Comparison of ENCODE assay signal across 13 mouse cellular contexts in genomic region chr8:122682820-122683219, GRCm38 (mm10).
"Had no signal": no experiment of that assay in that cellular context is flagged by ENCODE, and none has a peak within 500 bp of the region (broad histone marks: within the 10 kb centered on the region; RNA-seq: fewer than 3 reads in every experiment).

No protein-coding gene starts in this region.

- H3K36me3 ChIP-seq: intestine, embryonic 15.5 days; limb, embryonic 12.5 days; lung, embryonic 15.5 days; midbrain, embryonic 10.5 days; neural tube, embryonic 12.5 days had no signal

- H3K27ac ChIP-seq: intestine, embryonic 15.5 days; limb, embryonic 12.5 days; lung, embryonic 15.5 days; midbrain, embryonic 10.5 days; neural tube, embryonic 12.5 days had no signal

- H3K9ac ChIP-seq: intestine, embryonic 15.5 days; limb, embryonic 12.5 days; lung, embryonic 15.5 days; neural tube, embryonic 12.5 days had no signal

- ATAC-seq: intestine, embryonic 15.5 days had no signal

- DNase-seq: kidney, adult 18-20 months; kidney, postnatal 14 days; layer of hippocampus, postnatal 36 days; lung, postnatal 14 days; midbrain, embryonic 14.5 days; right cerebral cortex, postnatal 4 days; spleen, adult 18-20 months; thymus, postnatal 4 days had no signal

- H3K4me3 ChIP-seq: intestine, embryonic 15.5 days; limb, embryonic 12.5 days; lung, embryonic 15.5 days; midbrain, embryonic 10.5 days; neural tube, embryonic 12.5 days had no signal

- H3K9me3 ChIP-seq: intestine, embryonic 15.5 days; limb, embryonic 12.5 days; lung, embryonic 15.5 days; midbrain, embryonic 10.5 days; neural tube, embryonic 12.5 days had no signal

- H3K4me2 ChIP-seq: intestine, embryonic 15.5 days; limb, embryonic 12.5 days; lung, embryonic 15.5 days; neural tube, embryonic 12.5 days had no signal
